Mouse (Mus musculus) erythroblast, embryonic 14.5 days (primary cell): ENCODE measurements around the gene Zbtb8os.

Experiments used
- GATA1 ChIP-seq: IDR thresholded peaks from 2 replicates; pipeline ENCODE4 v1.6.1; 2012; ENCODE audit warnings: low read length, inconsistent platforms, mixed read lengths
- TAL1 ChIP-seq: IDR thresholded peaks from 3 replicates; pipeline ENCODE4 v1.6.1; 2012; ENCODE audit warnings: low read length, inconsistent platforms, mixed read lengths

GRCm38 (mm10) chr4:129346481-129347154 is 11.1 kb downstream of the Zbtb8os start:
- TF ChIP-seq TAL1 (no peak), GATA1 (no peak)
